Mouse (Mus musculus): ENCODE results near the gene Igfals.

- TF ChIP-seq POLR2A (IDR thresholded peaks at IDR 0.05; ENCODE audit: low read depth, low read length) (no peak; the same call in 1 of the 2 replicates), CTCF (IDR thresholded peaks at IDR 0.05; ENCODE audit: borderline replicate concordance, insufficient read depth, low read length) (no peak)
Observed at GRCm38 (mm10) chr17:24888862-24889261, 23.1 kb downstream of the Igfals start.

All from embryonic fibroblast, embryonic 13.5 days (primary cell).